Mouse (Mus musculus): ENCODE measurements around the gene Nmnat2. TPM values are rescaled to one million over a fixed set of nuclear protein-coding genes. Genes with fewer than 3 reads are reported as not detected.

Gene Nmnat2
- polyA plus RNA-seq, 1 experiment from 2014 or later: 0.58 TPM

- ATAC-seq (replicated peaks; ENCODE audit: low FRiP score, low read depth) (no peak), DNase-seq (ENCODE audit: low spot score) (no peak)
- Histone ChIP-seq H3K36me3 (ENCODE audit: insufficient read depth, low read length) (no peaks in the 10 kb centered on the region), H3K9ac (ENCODE audit: low read depth, low read length) (no peak overlapping the region), H3K9me3 (replicated peaks; ENCODE audit: low read length) (no peaks in the 10 kb centered on the region), H3K4me2 (ENCODE audit: low read length) (no peak overlapping the region), H3K4me1 (replicated peaks; ENCODE audit: insufficient read depth, low read length) (no peaks in the 10 kb centered on the region), H3K27ac (no peak overlapping the region), H3K27me3 (ENCODE audit: insufficient read depth, low read length) (no peaks in the 10 kb centered on the region), H3K4me3 (replicated peaks; ENCODE audit: low read depth, low read length) (no peak overlapping the region)
- WGBS: 30% methylated on average over 11 of the region's 11 CpGs
- no peak for TF ChIP-seq CTCF (IDR thresholded peaks at IDR 0.05; ENCODE audit: low read depth)
Observed at GRCm38 (mm10) chr1:153054112-153054821, 99.5 kb downstream of the Nmnat2 start.

DNA sequence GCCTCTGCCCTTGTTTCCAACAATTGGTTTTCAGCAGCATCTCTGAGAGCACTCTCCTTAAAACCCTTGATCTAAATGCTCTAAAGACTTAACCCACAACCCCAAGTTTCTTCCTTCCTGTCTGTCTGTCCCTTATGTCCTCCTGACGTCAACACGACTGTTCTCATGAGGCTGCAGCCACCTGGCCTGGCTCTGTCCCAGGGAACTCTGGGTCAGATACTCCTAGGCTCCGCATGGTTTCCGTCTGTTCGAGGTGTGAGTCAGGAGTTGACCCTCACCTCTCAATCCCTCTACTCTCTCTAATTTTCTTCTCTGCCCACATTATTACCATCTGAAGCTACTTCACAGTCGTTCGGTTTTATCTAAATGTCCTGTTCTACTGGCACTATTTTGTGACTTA lies 103.5 kb downstream of the Nmnat2 start:
- ATAC-seq (replicated peaks; ENCODE audit: low FRiP score, low read depth): no peak
- H3K4me3 ChIP-seq (replicated peaks; ENCODE audit: low read depth, low read length): no peak overlapping the region
- no peaks in the 10 kb centered on the region for H3K9me3 ChIP-seq (replicated peaks; ENCODE audit: low read length)
- H3K27me3 ChIP-seq (ENCODE audit: insufficient read depth, low read length): no peaks in the 10 kb centered on the region
- H3K4me1 ChIP-seq (replicated peaks; ENCODE audit: insufficient read depth, low read length): 0 out of 2 replicates have a peak, but pooled peaks cover 3% of the 10 kb centered on the region
- H3K9ac ChIP-seq (ENCODE audit: low read depth, low read length): no peak overlapping the region
- H3K4me2 ChIP-seq (ENCODE audit: low read length): no peak overlapping the region
- TF ChIP-seq CTCF (IDR thresholded peaks at IDR 0.05; ENCODE audit: low read depth): no peak
- DNase-seq (ENCODE audit: low spot score): no peak
- H3K27ac ChIP-seq: no peak overlapping the region
- no peaks in the 10 kb centered on the region for H3K36me3 ChIP-seq (ENCODE audit: insufficient read depth, low read length)
- 73% methylated on average over 7 of the region's 7 CpGs for WGBS

- H3K9ac ChIP-seq (ENCODE audit: low read depth, low read length): no peak overlapping the region
- no peak overlapping the region for H3K27ac ChIP-seq
- H3K36me3 ChIP-seq (ENCODE audit: insufficient read depth, low read length): no peaks in the 10 kb centered on the region
- DNase-seq (ENCODE audit: low spot score) (no peak), ATAC-seq (replicated peaks; ENCODE audit: low FRiP score, low read depth) (no peak)
- 0 out of 2 replicates have a peak, but pooled peaks cover 3% of the 10 kb centered on the region for H3K4me1 ChIP-seq (replicated peaks; ENCODE audit: insufficient read depth, low read length)
- H3K9me3 ChIP-seq (replicated peaks; ENCODE audit: low read length): no peaks in the 10 kb centered on the region
- 87% methylated on average over 9 of the region's 9 CpGs for WGBS
- H3K4me2 ChIP-seq (ENCODE audit: low read length): no peak overlapping the region
- no peaks in the 10 kb centered on the region for H3K27me3 ChIP-seq (ENCODE audit: insufficient read depth, low read length)
- no peak for TF ChIP-seq CTCF (IDR thresholded peaks at IDR 0.05; ENCODE audit: low read depth)
- H3K4me3 ChIP-seq (replicated peaks; ENCODE audit: low read depth, low read length): no peak overlapping the region
Observed at GRCm38 (mm10) chr1:153059626-153060025, 104.8 kb downstream of the Nmnat2 start.

DNA sequence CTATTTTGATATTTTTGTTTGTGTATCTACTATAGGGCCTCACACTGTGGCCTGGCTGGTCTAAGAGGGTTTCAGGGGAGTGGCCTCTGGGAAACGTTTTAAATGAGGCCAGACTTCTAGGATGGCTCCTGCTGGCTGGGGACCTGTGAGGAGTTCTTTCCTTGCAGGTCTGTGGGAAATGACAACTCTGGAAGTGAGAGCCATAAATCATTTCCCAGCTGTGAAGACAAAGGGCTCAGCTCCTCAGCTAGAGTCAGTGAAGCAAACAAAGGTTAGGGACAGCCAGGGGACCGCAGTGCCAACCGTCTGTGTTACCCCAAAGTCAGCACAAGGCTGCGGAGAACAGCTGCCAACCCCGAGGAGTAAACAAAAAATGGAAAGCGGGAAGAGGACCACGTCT lies 107.8 kb downstream of the Nmnat2 start:
- H3K27me3 ChIP-seq (ENCODE audit: insufficient read depth, low read length): no peaks in the 10 kb centered on the region
- no peak overlapping the region for H3K27ac ChIP-seq
- TF ChIP-seq CTCF (IDR thresholded peaks at IDR 0.05; ENCODE audit: low read depth): no peak
- 16% methylated on average over 7 of the region's 7 CpGs for WGBS
- 0 out of 2 replicates have a peak, but pooled peaks cover 3% of the 10 kb centered on the region for H3K4me1 ChIP-seq (replicated peaks; ENCODE audit: insufficient read depth, low read length)
- no peak overlapping the region for H3K4me3 ChIP-seq (replicated peaks; ENCODE audit: low read depth, low read length)
- no peaks in the 10 kb centered on the region for H3K9me3 ChIP-seq (replicated peaks; ENCODE audit: low read length)
- DNase-seq (ENCODE audit: low spot score): peak; percentile 60
- no peaks in the 10 kb centered on the region for H3K36me3 ChIP-seq (ENCODE audit: insufficient read depth, low read length)
- 0 out of 2 replicates have a peak, but pooled peaks have one; percentile 21 for ATAC-seq (replicated peaks; ENCODE audit: low FRiP score, low read depth)
- no peak overlapping the region for H3K9ac ChIP-seq (ENCODE audit: low read depth, low read length)
- H3K4me2 ChIP-seq (ENCODE audit: low read length): no peak overlapping the region

DNA sequence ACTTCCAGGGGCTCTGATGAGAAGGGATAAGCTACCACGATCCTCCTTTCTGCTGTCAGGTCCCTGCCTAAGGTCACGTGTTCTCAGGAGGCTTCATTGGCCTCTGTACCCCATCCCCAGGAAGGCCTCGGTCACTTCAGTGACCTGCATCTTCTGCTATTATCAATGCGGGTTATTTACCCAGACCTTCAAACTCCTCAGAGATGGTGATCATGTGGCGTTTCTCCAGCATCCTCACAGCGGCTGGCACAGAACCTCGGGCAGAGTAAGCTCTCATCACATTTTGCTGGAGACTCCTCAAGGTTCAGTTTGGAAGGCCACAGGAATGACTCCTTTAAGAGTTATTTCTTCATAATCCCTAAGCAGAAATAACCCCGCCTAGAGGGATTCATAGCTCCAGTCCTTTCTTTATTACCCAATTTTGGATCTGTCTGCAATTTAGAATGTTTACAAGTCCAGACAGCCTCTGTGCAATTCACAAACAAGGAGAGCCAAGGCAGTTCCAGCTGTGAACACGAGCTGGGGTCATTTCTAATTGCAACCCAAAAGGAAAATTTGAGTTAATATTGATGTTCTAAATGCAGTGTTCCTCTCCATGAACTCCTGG lies 110.1 kb downstream of the Nmnat2 start:
- no peaks in the 10 kb centered on the region for H3K9me3 ChIP-seq (replicated peaks; ENCODE audit: low read length)
- no peak for TF ChIP-seq CTCF (IDR thresholded peaks at IDR 0.05; ENCODE audit: low read depth)
- no peaks in the 10 kb centered on the region for H3K36me3 ChIP-seq (ENCODE audit: insufficient read depth, low read length)
- no peak overlapping the region for H3K4me3 ChIP-seq (replicated peaks; ENCODE audit: low read depth, low read length)
- H3K4me1 ChIP-seq (replicated peaks; ENCODE audit: insufficient read depth, low read length): 0 out of 2 replicates have a peak, but pooled peaks cover 3% of the 10 kb centered on the region
- 74% methylated on average over 9 of the region's 9 CpGs for WGBS
- DNase-seq (ENCODE audit: low spot score): peak; percentile 49
- peak overlapping the region; percentile 54; the same call in 1 of the 2 replicates for H3K27ac ChIP-seq
- no peaks in the 10 kb centered on the region for H3K27me3 ChIP-seq (ENCODE audit: insufficient read depth, low read length)
- H3K4me2 ChIP-seq (ENCODE audit: low read length): no peak overlapping the region
- ATAC-seq (replicated peaks; ENCODE audit: low FRiP score, low read depth): no peak
- no peak overlapping the region for H3K9ac ChIP-seq (ENCODE audit: low read depth, low read length)

DNA sequence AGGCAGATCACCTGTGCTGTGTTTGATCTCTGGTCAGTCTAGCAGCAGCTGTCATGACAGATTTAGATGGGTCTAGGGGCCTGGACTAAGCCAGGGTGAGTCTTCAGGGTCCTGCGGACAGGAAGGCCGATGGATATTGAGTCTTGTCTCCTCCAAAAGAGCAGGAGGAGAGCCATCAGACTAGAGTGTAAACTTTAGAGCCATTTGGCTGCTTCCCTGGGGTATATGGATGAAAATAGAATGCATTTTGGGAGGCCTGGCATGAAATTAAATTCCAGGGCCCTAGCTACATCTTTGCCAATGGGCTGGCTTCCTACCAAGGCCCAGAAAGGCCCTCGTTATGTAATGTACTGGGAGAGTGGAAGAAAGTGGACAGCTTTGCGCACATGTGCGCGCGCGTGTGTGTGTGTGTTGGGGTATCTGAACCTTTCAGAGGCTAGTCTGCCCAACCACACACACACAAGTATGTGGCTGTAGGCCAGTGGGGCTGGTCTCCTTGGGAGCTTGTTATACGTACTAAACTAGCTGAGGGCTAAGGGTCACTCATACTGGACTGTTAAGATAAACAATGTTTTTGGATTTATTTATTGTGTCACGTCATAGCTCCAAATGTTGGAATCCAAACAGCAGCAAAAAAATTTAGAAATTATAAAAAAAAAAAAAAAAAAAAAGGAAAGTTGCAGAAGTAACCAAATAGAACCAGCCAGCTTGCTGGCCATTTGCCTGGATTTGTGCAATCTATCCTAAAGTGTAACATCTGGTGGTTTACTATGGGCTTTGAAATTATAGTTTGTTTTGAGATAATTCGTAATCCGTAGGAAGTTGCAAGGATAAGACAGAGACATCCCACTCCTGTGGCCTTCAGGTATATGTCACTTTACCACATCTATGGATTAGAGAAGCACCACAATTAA lies 110.9 kb downstream of the Nmnat2 start:
- Histone ChIP-seq H3K4me3 (replicated peaks; ENCODE audit: low read depth, low read length) (no peak overlapping the region), H3K9ac (ENCODE audit: low read depth, low read length) (no peak overlapping the region), H3K4me2 (ENCODE audit: low read length) (no peak overlapping the region), H3K27me3 (ENCODE audit: insufficient read depth, low read length) (no peaks in the 10 kb centered on the region), H3K4me1 (replicated peaks; ENCODE audit: insufficient read depth, low read length) (0 out of 2 replicates have a peak, but pooled peaks cover 3% of the 10 kb centered on the region), H3K27ac (peak overlapping the region; percentile 54; the same call in 1 of the 2 replicates), H3K36me3 (ENCODE audit: insufficient read depth, low read length) (no peaks in the 10 kb centered on the region), H3K9me3 (replicated peaks; ENCODE audit: low read length) (no peaks in the 10 kb centered on the region)
- 72% methylated on average over 12 of the region's 12 CpGs for WGBS
- peak; percentile 76; the same call in 1 of the 2 replicates for ATAC-seq (replicated peaks; ENCODE audit: low FRiP score, low read depth)
- no peak for TF ChIP-seq CTCF (IDR thresholded peaks at IDR 0.05; ENCODE audit: low read depth)
- DNase-seq (ENCODE audit: low spot score): peak; percentile 86
